Mouse (Mus musculus) C2C12 (cell line): ENCODE data around the gene Adgrg1. TPM values are rescaled to one million over a fixed set of nuclear protein-coding genes. Genes with fewer than 3 reads are reported as not detected.

ENCODE experiments used
- H3K27me3 ChIP-seq: one replicate; pipeline ENCODE4 v1.6.1; 2011; ENCODE audit not compliant: control insufficient read depth, insufficient read depth, insufficient read length
- H3K36me3 ChIP-seq: one replicate; pipeline ENCODE4 v1.6.1; 2011; ENCODE audit not compliant: control insufficient read depth, insufficient read depth
- H3K4me3 ChIP-seq: one replicate; pipeline ENCODE4 v1.5.1; 2011; ENCODE audit warnings: mild to moderate bottlenecking, control low read depth; ENCODE audit not compliant: poor library complexity, insufficient read depth, severe bottlenecking
- H3K79me2 ChIP-seq: one replicate; pipeline ENCODE4 v1.6.1; 2011; ENCODE audit not compliant: control insufficient read depth, insufficient read depth
- H3K79me3 ChIP-seq: one replicate; pipeline ENCODE4 v1.6.1; 2011; ENCODE audit warnings: low read depth, control low read depth
- H3ac ChIP-seq: one replicate; pipeline ENCODE3; 2011; ENCODE audit warnings: low read depth; ENCODE audit not compliant: control insufficient read depth, insufficient read length
- CEBPB ChIP-seq: IDR thresholded peaks from one replicate; pipeline ENCODE4 v1.6.1; 2011; ENCODE audit warnings: low read depth, mild to moderate bottlenecking, control low read depth, moderate library complexity
- CTCF ChIP-seq: IDR thresholded peaks from one replicate; pipeline ENCODE4 v1.5.1; 2011; ENCODE audit not compliant: control insufficient read depth, insufficient read depth, insufficient read length
- FOSL1 ChIP-seq: IDR thresholded peaks from one replicate; pipeline ENCODE4 v1.8.0; 2011; ENCODE audit warnings: mild to moderate bottlenecking, low read length; ENCODE audit not compliant: poor library complexity, insufficient read depth, severe bottlenecking
- MAX ChIP-seq: IDR thresholded peaks from one replicate; pipeline ENCODE4 v1.6.1; 2011; ENCODE audit warnings: mild to moderate bottlenecking, control low read depth
- MYOD1 ChIP-seq: IDR thresholded peaks from one replicate; pipeline ENCODE4 v1.6.1; 2011; ENCODE audit warnings: low read depth; ENCODE audit not compliant: control insufficient read depth, insufficient read length
- MYOG ChIP-seq: IDR thresholded peaks from one replicate; pipeline ENCODE4 v1.6.1; 2011; ENCODE audit not compliant: control insufficient read depth, insufficient read length; ENCODE audit errors: extremely low read depth
- USF1 ChIP-seq: IDR thresholded peaks from one replicate; pipeline ENCODE4 v1.6.1; 2011; ENCODE audit warnings: low read depth, mild to moderate bottlenecking, control low read depth, moderate library complexity
- long read RNA-seq, 2 experiments: library from polyadenylated mRNA; unstranded; transcript quantifications; one replicate each; pipeline ENCODE4 v2.0.0; 2019 to 2020
- polyA plus RNA-seq: library from polyadenylated mRNA; unstranded; fragments of >200 nt; fragmentation: generic; extraction: Trizol; gene quantifications from one replicate; pipeline ENCODE4 v1.2.1, GENCODE M21; 2012; ENCODE audit warnings: missing spikeins

Adgrg1 gene
- polyA plus RNA-seq = 2.8 TPM
- long read RNA-seq, experiment 1, partial matches to known transcripts = 2 of 5 reads
- long read RNA-seq, experiment 1, other reads (novel, unspliced or antisense) = 0 of 5 reads
- long read RNA-seq, experiment 2, transcript Adgrg1-201 (14 exons, 3,574 nt) = major isoform, 87 of 119 reads
- long read RNA-seq, experiment 2, partial matches to known transcripts = 7 of 119 reads
- long read RNA-seq, experiment 2, other reads (novel, unspliced or antisense) = 25 of 119 reads

DNA sequence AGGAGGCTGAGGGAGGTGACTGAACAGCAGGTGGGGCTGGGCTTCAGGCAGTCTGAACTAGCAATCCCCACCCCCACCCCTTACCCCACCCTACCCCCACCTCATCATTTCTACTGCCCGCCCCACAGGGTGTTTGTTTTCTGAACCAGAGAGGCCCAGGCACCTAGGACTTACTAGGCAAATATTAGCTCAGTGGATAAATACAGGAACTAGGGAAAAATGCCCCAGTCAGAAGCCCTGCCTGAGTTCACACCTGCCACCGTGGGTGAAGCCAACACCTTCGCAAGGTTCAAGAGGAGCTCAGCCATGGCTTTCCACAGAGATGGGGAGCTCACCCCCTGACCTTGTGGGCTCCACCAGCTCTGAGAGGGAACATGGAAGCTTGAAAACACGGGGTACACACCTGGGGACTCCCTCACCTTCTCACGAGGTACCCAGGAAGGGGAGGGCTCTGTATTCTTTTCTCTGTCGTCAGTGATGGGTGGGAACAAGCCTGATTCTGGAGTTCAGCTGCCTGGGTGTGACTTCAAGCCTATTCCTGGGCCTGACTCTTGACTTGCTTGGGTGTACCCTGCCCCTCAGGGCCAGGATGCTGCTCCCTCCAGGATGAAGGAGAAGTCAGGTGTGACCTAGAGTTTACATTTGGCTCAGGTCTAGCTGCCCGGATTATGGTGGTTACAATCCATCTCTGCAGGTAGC, at the start of gene Adgrg1:
Gene Adgrg1, plus strand, starts transcription at position 285 of the 699 bp plus-strand sequence.
- Histone ChIP-seq H3K79me3 (no peaks in the 10 kb centered on the region), H3ac (no peak within 1 kb of the TSS), H3K4me3 (no peak within 1 kb of the TSS), H3K27me3 (peaks cover 6% of the 10 kb centered on the region), H3K79me2 (no peaks in the 10 kb centered on the region), H3K36me3 (no peaks in the 10 kb centered on the region)
- no peak for TF ChIP-seq CEBPB

DNA sequence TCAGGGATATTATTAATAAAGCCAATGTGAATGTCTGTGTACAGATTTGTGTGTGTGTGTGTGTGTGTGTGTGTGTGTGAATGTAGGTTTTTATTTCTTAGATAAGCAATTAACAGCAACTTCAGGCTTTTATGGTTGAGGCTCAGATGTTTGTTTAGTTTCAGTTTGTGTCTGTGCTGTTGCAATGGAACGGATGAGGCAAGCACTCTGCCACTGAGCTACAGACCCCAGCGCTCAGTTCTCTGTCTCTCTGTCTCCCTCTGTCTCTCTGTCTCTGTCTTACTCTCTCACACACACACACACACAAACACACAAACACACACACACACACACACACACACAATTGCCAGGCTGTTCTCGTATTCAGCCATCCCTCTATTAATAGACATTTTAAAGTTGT, 46.3 kb upstream of the Adgrg1 start:
- Histone ChIP-seq H3K36me3 (no peaks in the 10 kb centered on the region), H3K4me3 (no peak overlapping the region), H3K79me3 (no peaks in the 10 kb centered on the region), H3ac (no peak overlapping the region), H3K27me3 (no peaks in the 10 kb centered on the region), H3K79me2 (no peaks in the 10 kb centered on the region)
- TF ChIP-seq MYOD1 (no peak), USF1 (no peak), FOSL1 (no peak), MYOG (no peak), MAX (no peak), CEBPB (no peak), CTCF (no peak)

DNA sequence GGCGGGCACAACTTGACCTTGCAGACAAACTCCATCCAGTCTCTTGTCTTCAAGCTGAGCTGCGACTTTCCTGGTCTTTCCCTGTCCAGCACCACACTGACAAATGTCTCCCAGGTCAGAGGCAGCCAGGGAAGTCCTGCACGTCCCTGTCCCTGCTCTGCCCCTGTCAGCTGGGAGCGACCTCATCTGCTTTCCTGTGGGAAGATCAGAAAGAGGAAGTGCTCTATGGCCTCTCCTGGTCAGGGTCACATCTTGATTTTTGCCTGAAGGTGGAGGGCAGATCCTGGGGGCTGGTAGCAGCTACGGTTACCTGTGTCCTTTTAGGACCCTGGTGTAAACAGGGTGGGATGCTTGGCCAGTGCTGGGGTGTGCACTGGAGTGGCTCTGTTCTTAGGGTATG, 40.6 kb upstream of the Adgrg1 start:
- Histone ChIP-seq H3K36me3 (no peaks in the 10 kb centered on the region), H3K79me3 (no peaks in the 10 kb centered on the region), H3K4me3 (no peak overlapping the region), H3ac (no peak overlapping the region), H3K27me3 (peaks cover 39% of the 10 kb centered on the region), H3K79me2 (no peaks in the 10 kb centered on the region)
- no peak for TF ChIP-seq USF1
- no peak for TF ChIP-seq MYOG
- TF ChIP-seq MYOD1 = no peak
- TF ChIP-seq CEBPB = no peak
- no peak for TF ChIP-seq MAX
- TF ChIP-seq FOSL1 = no peak
- no peak for TF ChIP-seq CTCF

DNA sequence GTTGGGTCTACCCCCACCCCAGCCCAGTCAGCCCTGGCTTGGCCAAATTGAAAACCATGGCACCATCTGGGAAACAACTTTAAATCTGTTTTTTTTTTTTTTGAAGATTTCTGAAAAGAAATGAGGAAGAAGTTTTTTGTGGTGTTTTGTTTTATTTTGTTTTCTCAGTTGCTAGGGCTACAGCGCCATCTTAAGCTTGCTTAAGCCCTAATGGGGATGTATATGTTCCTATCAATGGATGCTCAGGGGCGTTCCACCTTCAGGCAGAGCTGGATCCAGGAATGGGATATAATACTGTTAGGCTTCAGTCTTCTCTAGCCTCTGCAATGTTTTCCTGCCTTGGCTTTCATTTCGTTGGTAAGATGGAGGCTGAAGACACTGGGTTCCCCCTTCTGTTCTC, 39.4 kb upstream of the Adgrg1 start:
- H3K36me3 ChIP-seq = no peaks in the 10 kb centered on the region
- H3K4me3 ChIP-seq = no peak overlapping the region
- peaks cover 39% of the 10 kb centered on the region for H3K27me3 ChIP-seq
- H3K79me2 ChIP-seq = no peaks in the 10 kb centered on the region
- H3K79me3 ChIP-seq = no peaks in the 10 kb centered on the region
- TF ChIP-seq CEBPB = no peak
- no peak for TF ChIP-seq FOSL1
- TF ChIP-seq MAX = no peak
- no peak for TF ChIP-seq MYOD1
- no peak for TF ChIP-seq CTCF
- no peak for TF ChIP-seq USF1
- TF ChIP-seq MYOG = no peak
- no peak overlapping the region for H3ac ChIP-seq

DNA sequence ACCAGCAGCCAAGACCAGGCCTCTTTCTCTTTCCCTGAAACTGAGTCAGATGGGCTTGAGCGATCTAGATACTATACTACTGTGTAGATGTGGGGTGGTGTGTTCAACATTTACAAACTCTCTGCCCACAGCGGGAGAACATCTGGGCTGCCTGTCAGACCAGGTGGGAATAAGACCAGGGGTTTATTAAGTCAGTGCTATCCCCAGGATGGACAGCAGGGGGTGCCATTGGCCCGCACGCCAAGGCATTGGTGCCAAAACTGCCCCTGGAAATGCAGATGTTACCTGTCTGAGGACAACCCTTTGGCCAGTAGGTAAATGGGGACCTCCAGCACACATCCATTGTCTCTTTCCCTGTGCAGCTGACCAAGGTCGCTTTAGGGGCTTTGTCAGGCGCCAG, 32.0 kb upstream of the Adgrg1 start:
- Histone ChIP-seq H3K79me3 (no peaks in the 10 kb centered on the region), H3K4me3 (no peak overlapping the region), H3K79me2 (no peaks in the 10 kb centered on the region), H3K36me3 (no peaks in the 10 kb centered on the region), H3ac (no peak overlapping the region), H3K27me3 (peaks cover 35% of the 10 kb centered on the region)
- no peak for TF ChIP-seq MYOD1
- TF ChIP-seq CTCF = peak; percentile 81

DNA sequence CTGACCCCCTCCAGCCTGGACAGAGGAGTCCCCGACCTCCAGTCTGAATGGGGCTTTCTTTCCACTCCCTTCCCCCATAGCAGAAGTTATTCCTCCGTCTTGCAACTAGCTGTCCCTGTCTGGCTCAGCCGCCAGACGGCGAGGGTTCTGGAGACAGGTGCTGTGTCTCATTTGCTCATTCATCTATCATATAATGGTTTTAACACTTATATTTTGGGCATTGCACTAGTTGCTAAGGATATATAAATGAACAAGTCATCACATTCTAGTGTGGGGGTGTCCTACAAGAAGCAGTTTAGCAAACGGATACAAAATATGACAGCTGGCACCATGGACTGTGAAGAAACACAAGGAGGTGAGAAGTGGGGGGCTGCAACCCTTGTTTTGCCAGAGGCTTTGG, 29.4 kb upstream of the Adgrg1 start:
- Histone ChIP-seq H3ac (no peak overlapping the region), H3K27me3 (peaks cover 22% of the 10 kb centered on the region), H3K79me3 (no peaks in the 10 kb centered on the region), H3K4me3 (no peak overlapping the region), H3K79me2 (no peaks in the 10 kb centered on the region), H3K36me3 (no peaks in the 10 kb centered on the region)
- no peak for TF ChIP-seq FOSL1
- no peak for TF ChIP-seq CEBPB
- no peak for TF ChIP-seq MYOG
- no peak for TF ChIP-seq MAX
- TF ChIP-seq MYOD1 = no peak
